12 mouse cellular contexts compared by ENCODE assay signal in genomic region chr7:47108779-47109189, GRCm38 (mm10). TPM values are rescaled to one million over a fixed set of nuclear protein-coding genes. Genes with fewer than 3 reads are reported as not detected.
DNase-seq lines count a peak whose midpoint lies in the region; ATAC-seq and TF ChIP-seq lines count a peak whose summit lies in the region.
"Had no signal": no experiment of that assay in that cellular context is flagged by ENCODE, and none has a peak within 500 bp of the region (broad histone marks: within the 10 kb centered on the region; RNA-seq: fewer than 3 reads in every experiment).

No protein-coding gene starts in this region.

- WGBS in lung, postnatal 0 days, result 81% methylated on average over 13 of the region's 13 CpGs
- 89% methylated on average over 13 of the region's 13 CpGs for WGBS in forebrain, embryonic 15.5 days
- 89% methylated on average over 13 of the region's 13 CpGs for WGBS in forebrain, embryonic 14.5 days

- peak; percentile 39 for DNase-seq in lung, postnatal 0 days (ENCODE audit: low spot score)
- DNase-seq in lung, adult 18-20 months, result no peak
- DNase-seq in 416B (ENCODE audit: low read depth) (peak; percentile 22), NIH3T3 (ENCODE audit: low read depth) (peak; percentile 58)
- peak; percentile 78 to 82 for DNase-seq in left cerebral cortex, adult 9 months (ENCODE audit: low spot score in 2 of 2)
- DNase-seq in forebrain, embryonic 14.5 days (ENCODE audit: low spot score), result no peak
- DNase-seq: cerebellum, adult 11 months; gastrocnemius, adult 2 months; heart, postnatal 4 days had no signal

- H3K4me3 ChIP-seq in lung, postnatal 0 days (ENCODE audit: low read depth, low read length), result no peak overlapping the region
- H3K4me3 ChIP-seq in forebrain, embryonic 15.5 days, result no peak overlapping the region
- no peak overlapping the region for H3K4me3 ChIP-seq in forebrain, embryonic 14.5 days (ENCODE audit: low read depth, low read length)
- H3K4me3 ChIP-seq: gastrocnemius, adult 2 months; liver, embryonic 12.5 days had no signal

- H3K9ac ChIP-seq in lung, postnatal 0 days (replicated peaks; ENCODE audit: low read depth), result no peak overlapping the region
- no peak overlapping the region for H3K9ac ChIP-seq in forebrain, embryonic 15.5 days (replicated peaks)
- H3K9ac ChIP-seq in forebrain, embryonic 14.5 days (ENCODE audit: low read length), result no peak overlapping the region
- H3K9ac ChIP-seq: liver, embryonic 12.5 days had no signal

- H3K27me3 ChIP-seq in lung, postnatal 0 days (replicated peaks; ENCODE audit: insufficient read depth, low read length), result no peaks in the 10 kb centered on the region
- H3K27me3 ChIP-seq in forebrain, embryonic 15.5 days, result no peaks in the 10 kb centered on the region
- no peaks in the 10 kb centered on the region for H3K27me3 ChIP-seq in forebrain, embryonic 14.5 days (replicated peaks; ENCODE audit: control insufficient read depth, insufficient read depth, low read length)
- H3K27me3 ChIP-seq: liver, embryonic 12.5 days had no signal

- H3K36me3 ChIP-seq in lung, postnatal 0 days (ENCODE audit: insufficient read depth, low read length), result no peaks in the 10 kb centered on the region
- 0 out of 2 replicates have a peak, but pooled peaks cover 2% of the 10 kb centered on the region for H3K36me3 ChIP-seq in forebrain, embryonic 15.5 days
- 0 out of 2 replicates have a peak, but pooled peaks cover 2% of the 10 kb centered on the region for H3K36me3 ChIP-seq in forebrain, embryonic 14.5 days (ENCODE audit: control insufficient read depth, insufficient read depth, low read length)
- H3K36me3 ChIP-seq: liver, embryonic 12.5 days had no signal

- TF ChIP-seq CTCF in lung, postnatal 0 days (IDR thresholded peaks at IDR 0.05), result no peak

- no peak overlapping the region for H3K4me2 ChIP-seq in lung, postnatal 0 days (replicated peaks; ENCODE audit: low read depth, low read length)
- H3K4me2 ChIP-seq in forebrain, embryonic 15.5 days (replicated peaks), result no peak overlapping the region
- H3K4me2 ChIP-seq in forebrain, embryonic 14.5 days (ENCODE audit: low read length), result no peak overlapping the region
- H3K4me2 ChIP-seq: liver, embryonic 12.5 days had no signal

- no peaks in the 10 kb centered on the region for H3K4me1 ChIP-seq in lung, postnatal 0 days (ENCODE audit: insufficient read depth, low read depth, low read length)
- H3K4me1 ChIP-seq in forebrain, embryonic 15.5 days, result no peaks in the 10 kb centered on the region
- no peaks in the 10 kb centered on the region for H3K4me1 ChIP-seq in forebrain, embryonic 14.5 days (ENCODE audit: control insufficient read depth, insufficient read depth, low read length)
- H3K4me1 ChIP-seq: liver, embryonic 12.5 days had no signal

- peak; percentile 40 for ATAC-seq in lung, postnatal 0 days
- ATAC-seq in forebrain, embryonic 15.5 days (replicated peaks), result no peak
- ATAC-seq in forebrain, embryonic 14.5 days, result no peak
- ATAC-seq: intestine, postnatal 0 days; liver, embryonic 12.5 days had no signal

- TF ChIP-seq EP300 in lung, postnatal 0 days (IDR thresholded peaks at IDR 0.05), result no peak

- H3K9me3 ChIP-seq in lung, postnatal 0 days (ENCODE audit: low read length), result no peaks in the 10 kb centered on the region
- H3K9me3 ChIP-seq in forebrain, embryonic 15.5 days, result no peaks in the 10 kb centered on the region
- H3K9me3 ChIP-seq in forebrain, embryonic 14.5 days (replicated peaks; ENCODE audit: control insufficient read depth, low read length), result no peaks in the 10 kb centered on the region
- H3K9me3 ChIP-seq: liver, embryonic 12.5 days had no signal

- H3K27ac ChIP-seq in lung, postnatal 0 days (ENCODE audit: low read length), result no peak overlapping the region
- H3K27ac ChIP-seq in forebrain, embryonic 15.5 days (replicated peaks), result no peak overlapping the region
- H3K27ac ChIP-seq in forebrain, embryonic 14.5 days (ENCODE audit: low read depth, low read length), result no peak overlapping the region
- H3K27ac ChIP-seq: gastrocnemius, adult 2 months; liver, embryonic 12.5 days had no signal

RNA-seq across cellular contexts. Expression of gene Ptpn5, which starts 24.7 kb away (rescaled TPM):
- 1.2 and 1.7 TPM in 2 replicates for polyA plus RNA-seq in lung, postnatal 0 days (2015; fragmentation: Nextera tagmentation; extraction: Ambion mirVana)
- polyA plus RNA-seq in forebrain, embryonic 15.5 days (2015; fragmentation: Nextera tagmentation; extraction: Ambion mirVana), result 69.6 and 72.1 TPM in 2 replicates
- polyA plus RNA-seq in forebrain, embryonic 14.5 days (2014; fragmentation: Nextera tagmentation; extraction: Ambion mirVana), result 53.4 and 65.6 TPM in 2 replicates
- polyA plus RNA-seq: liver, embryonic 12.5 days had no signal

RNA-seq across cellular contexts. Expression of gene Tmem86a, which starts 58.4 kb away (rescaled TPM):
- 36.2 and 36.5 TPM in 2 replicates for polyA plus RNA-seq in lung, postnatal 0 days (2015; fragmentation: Nextera tagmentation; extraction: Ambion mirVana)
- 25.4 and 25.7 TPM in 2 replicates for polyA plus RNA-seq in forebrain, embryonic 15.5 days (2015; fragmentation: Nextera tagmentation; extraction: Ambion mirVana)
- 22.0 and 24.1 TPM in 2 replicates for polyA plus RNA-seq in forebrain, embryonic 14.5 days (2014; fragmentation: Nextera tagmentation; extraction: Ambion mirVana)

Comparison
In these comparisons a context has a peak if more than half of its experiments do, and no peak if none do; other contexts are left out.
1. DNase-seq: peak in lung, postnatal 0 days (single experiment), 416B (single experiment), NIH3T3 (single experiment) and left cerebral cortex, adult 9 months (2 of 2); none in lung, adult 18-20 months (0 of 2) and forebrain, embryonic 14.5 days (single experiment).
2. RNA of gene Ptpn5, which starts 24.7 kb away (polyA plus RNA-seq): 69.6 to 72.1 TPM in forebrain, embryonic 15.5 days and 53.4 to 65.6 TPM in forebrain, embryonic 14.5 days; 1.2 to 1.7 TPM in lung, postnatal 0 days; every median in the first group is over 10 times any median in the second.